Mouse (Mus musculus) embryo, embryonic 11.5 days (tissue): ENCODE measurements around the gene Dusp3.

Source experiments
- DNase-seq: peaks from one replicate; pipeline ENCODE4 v3.0.0-alpha.2; 2012; ENCODE audit warnings: low read depth, low spot score

The Dusp3 gene

GRCm38 (mm10) chr11:101986913-101987312 is at the start of gene Dusp3:
Dusp3 (minus strand) TSS chr11:101987013.
- no peak for DNase-seq

- no peak for DNase-seq
Measured at GRCm38 (mm10) chr11:102036336-102036735, 49.5 kb upstream of the Dusp3 start.

- DNase-seq: no peak
Measured at GRCm38 (mm10) chr11:102035456-102035960, 48.7 kb upstream of the Dusp3 start.

GRCm38 (mm10) chr11:102034887-102035286 is 48.1 kb upstream of the Dusp3 start:
- DNase-seq: no peak

GRCm38 (mm10) chr11:102033055-102033591 is 46.3 kb upstream of the Dusp3 start:
- DNase-seq: no peak

- no peak for DNase-seq
Measured at GRCm38 (mm10) chr11:102031149-102031548, 44.3 kb upstream of the Dusp3 start.

DNA sequence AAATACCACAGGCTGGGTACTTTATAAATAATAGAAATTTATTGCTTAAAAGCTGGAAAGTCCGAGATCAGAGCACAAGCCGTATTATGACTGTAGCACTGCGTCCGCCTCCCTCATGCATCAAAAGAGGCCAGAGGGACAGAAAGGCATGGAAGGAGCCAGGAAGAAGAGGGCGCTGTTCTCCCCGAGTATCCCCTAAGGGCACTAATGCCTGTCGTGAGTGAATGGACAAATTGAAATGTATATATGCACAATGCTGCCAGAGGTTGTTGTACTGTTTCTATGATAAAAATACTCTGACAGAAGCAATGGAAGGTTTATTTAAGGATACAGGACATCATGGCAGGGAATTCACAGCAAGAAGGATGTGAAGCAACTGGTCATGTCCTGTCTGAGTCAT is 43.2 kb upstream of the Dusp3 start:
- DNase-seq: no peak

GRCm38 (mm10) chr11:102029304-102029703 is 42.5 kb upstream of the Dusp3 start:
- DNase-seq: no peak

- no peak for DNase-seq
Measured at GRCm38 (mm10) chr11:102028087-102028816, 41.4 kb upstream of the Dusp3 start, which contains the start of gene Mpp3. Mpp3 (minus strand) TSS chr11:102028461.

- no peak for DNase-seq
Measured at GRCm38 (mm10) chr11:102027361-102028017, 40.7 kb upstream of the Dusp3 start.

DNA sequence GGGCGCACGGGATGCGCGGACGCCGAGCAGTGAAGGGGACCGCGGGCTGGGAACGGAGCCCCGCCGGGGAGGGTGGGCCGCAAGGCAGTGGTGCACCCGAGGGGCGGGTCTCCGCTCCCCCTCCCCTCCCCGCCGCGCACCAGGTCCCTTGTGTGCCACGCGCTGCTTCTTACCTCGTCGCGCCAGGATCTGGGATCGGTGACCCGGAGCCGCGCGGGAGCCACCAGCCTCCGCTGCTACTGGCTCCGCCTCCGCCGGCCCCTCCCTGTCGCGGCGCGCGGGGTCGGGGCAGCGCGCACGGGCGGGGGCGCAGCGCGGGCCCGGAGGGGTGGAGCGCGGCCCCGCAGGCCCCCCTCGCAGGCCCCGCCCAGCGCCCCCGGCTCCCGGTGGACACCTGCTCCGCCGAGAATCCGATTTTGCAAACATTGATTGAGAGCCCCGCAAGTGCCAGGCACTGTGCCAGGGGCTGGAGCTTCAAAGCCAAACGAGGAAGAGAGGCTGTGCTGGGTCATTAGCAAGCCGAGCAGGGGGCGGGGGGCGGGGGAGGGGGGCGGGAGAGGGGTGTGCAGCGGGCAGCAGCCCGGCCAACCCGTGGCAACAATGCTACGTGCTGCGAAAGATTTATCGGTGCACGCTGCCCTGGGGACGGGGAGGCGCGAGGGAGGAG is 40.0 kb upstream of the Dusp3 start:
- DNase-seq: peak; percentile 79

- peak; percentile 27 for DNase-seq
Measured at GRCm38 (mm10) chr11:102025991-102026660, 39.3 kb upstream of the Dusp3 start.

GRCm38 (mm10) chr11:102025354-102025753 is 38.5 kb upstream of the Dusp3 start:
- DNase-seq: no peak

DNA sequence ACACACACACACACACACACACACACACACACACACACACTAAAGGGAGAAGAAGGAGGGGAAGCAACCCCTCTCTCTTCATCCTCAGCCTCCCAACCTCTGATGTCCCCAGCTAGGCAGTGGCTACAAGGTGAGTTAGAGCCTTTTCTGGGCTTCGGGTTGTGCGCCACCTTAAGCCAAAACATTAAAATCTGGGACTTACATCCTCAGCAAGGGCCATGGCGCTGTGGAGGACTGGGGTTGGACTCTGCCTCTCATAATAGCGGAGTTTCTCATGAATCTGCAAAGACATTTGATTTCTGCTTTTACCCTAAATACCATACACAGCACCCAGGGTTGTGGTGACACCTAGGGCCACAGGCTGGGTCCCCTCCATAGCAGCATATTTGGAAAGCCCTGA is 38.1 kb upstream of the Dusp3 start:
- DNase-seq: no peak

DNA sequence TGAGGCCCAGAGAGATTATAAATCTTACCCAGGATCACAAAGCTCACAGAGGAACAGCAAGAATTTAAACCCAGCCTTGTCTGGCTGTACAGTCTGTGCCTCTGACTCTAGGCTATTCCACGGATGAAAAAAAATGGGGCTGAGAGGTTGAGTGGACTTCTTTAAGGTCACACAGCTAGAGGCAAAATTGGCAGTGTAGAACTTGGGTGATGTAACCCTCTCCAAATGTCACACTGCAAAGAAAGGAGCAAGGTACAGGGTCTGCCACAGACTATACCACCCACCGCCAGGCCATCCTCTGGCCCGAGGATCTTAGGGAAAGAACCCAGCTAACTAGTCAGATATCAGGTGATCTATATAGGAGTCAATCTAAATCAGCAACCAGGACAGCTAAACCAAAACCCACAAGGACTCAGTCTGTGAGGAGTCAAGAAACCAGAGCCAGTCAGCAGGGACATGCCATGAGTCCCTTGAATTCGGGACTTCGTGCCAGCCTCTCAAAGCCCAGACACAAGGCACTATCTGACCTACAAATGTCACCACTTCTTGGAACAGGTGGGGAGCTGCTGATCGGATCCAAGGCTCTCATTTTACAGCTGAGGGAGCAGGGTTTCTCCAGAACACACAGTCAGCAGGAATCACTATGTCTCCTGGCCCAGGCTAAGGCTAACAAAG is 37.4 kb upstream of the Dusp3 start:
- no peak for DNase-seq

DNA sequence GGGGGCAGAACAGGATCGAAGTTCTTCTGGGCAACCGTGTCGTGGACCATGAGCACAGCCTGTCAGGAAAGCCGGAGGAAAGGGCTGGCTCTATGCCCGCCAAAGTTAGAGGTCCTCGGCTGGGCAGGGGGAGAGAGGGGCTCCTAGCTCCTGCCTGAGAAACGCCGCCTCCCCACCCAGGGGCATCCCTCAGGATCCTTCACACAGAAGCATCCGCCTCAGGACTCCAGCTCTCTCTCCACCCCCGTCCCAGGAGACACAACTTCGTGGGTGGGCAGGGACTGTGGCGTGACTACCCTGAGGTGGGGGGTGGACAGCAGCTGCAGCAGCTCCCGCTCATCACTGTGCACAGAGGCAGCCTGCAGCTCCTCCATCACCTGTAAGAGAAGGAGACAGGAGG is 36.6 kb upstream of the Dusp3 start:
- DNase-seq: no peak

- no peak for DNase-seq
Measured at GRCm38 (mm10) chr11:102021196-102021595, 34.4 kb upstream of the Dusp3 start.

GRCm38 (mm10) chr11:102019736-102020135 is 32.9 kb upstream of the Dusp3 start:
- DNase-seq: no peak

GRCm38 (mm10) chr11:102016136-102016535 is 29.3 kb upstream of the Dusp3 start:
- no peak for DNase-seq

DNA sequence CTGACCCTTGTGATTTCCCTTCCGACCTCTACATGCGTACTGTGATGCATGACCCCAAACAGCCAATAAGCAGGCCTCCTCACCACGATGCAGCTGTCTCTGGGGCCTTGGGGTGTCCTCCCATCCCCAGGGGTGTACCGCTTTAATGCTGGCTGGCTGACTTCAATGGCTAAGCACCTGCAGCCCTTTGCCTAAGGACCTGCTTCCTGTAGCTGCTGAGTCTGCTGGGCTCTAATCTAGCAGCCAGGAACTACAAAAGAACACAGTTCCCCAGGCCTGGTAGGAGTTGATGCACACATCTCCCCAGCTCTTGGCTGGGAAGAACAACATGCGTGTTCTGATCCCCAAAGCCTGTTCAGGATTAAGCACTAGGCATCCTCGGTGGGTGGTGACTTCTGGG is 28.7 kb upstream of the Dusp3 start:
- no peak for DNase-seq

- no peak for DNase-seq
Measured at GRCm38 (mm10) chr11:102013201-102013600, 26.4 kb upstream of the Dusp3 start.
